ENCODE assay signal across 20 mouse cellular contexts in the genomic region with DNA sequence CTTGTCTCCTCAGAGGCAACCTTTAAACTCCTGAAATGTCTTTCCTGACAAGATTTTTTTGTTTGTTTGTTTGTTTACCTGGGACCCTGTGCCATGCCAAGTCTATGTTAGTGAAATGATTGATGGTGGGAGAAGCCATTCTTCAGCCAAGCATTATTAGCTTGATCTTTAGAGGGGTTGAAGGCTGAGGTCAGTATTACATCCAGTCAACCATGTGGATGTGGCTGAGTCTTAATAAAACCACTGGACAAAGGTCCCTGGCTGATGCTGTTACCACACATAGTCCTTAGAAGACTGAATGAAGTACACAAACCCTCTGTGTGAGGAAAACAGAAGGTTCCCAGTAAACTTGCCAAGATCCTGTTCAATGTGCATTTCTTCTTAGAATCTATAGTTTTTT. TPM values are rescaled to one million over a fixed set of nuclear protein-coding genes. Genes with fewer than 3 reads are reported as not detected.
DNase-seq lines count a peak whose midpoint lies in the region; ATAC-seq lines count a peak whose summit lies in the region.
"Had no signal": no experiment of that assay in that cellular context is flagged by ENCODE, and none has a peak within 500 bp of the region (broad histone marks: within the 10 kb centered on the region; RNA-seq: fewer than 3 reads in every experiment).

No protein-coding gene starts in this region.

- no peaks in the 10 kb centered on the region for H3K4me1 ChIP-seq in kidney, embryonic 16.5 days (ENCODE audit: insufficient read depth, low read length)
- H3K4me1 ChIP-seq in kidney, embryonic 14.5 days (ENCODE audit: control insufficient read depth, insufficient read depth, low read length), result no peaks in the 10 kb centered on the region
- no peaks in the 10 kb centered on the region for H3K4me1 ChIP-seq in kidney, embryonic 15.5 days
- no peaks in the 10 kb centered on the region for H3K4me1 ChIP-seq in hindbrain, embryonic 16.5 days (ENCODE audit: control insufficient read depth, insufficient read depth, low read depth, low read length)
- H3K4me1 ChIP-seq: embryonic facial prominence, embryonic 10.5 days; embryonic facial prominence, embryonic 12.5 days; forebrain, embryonic 13.5 days; forebrain, embryonic 15.5 days had no signal

- H3K36me3 ChIP-seq in kidney, embryonic 16.5 days (ENCODE audit: insufficient read depth, low read length), result no peaks in the 10 kb centered on the region
- no peaks in the 10 kb centered on the region for H3K36me3 ChIP-seq in kidney, embryonic 14.5 days (ENCODE audit: control insufficient read depth, insufficient read depth, low read length)
- no peaks in the 10 kb centered on the region for H3K36me3 ChIP-seq in kidney, embryonic 15.5 days
- H3K36me3 ChIP-seq in hindbrain, embryonic 16.5 days (ENCODE audit: control insufficient read depth, insufficient read depth, low read length), result no peaks in the 10 kb centered on the region
- H3K36me3 ChIP-seq: embryonic facial prominence, embryonic 10.5 days; embryonic facial prominence, embryonic 12.5 days; forebrain, embryonic 15.5 days had no signal

- H3K27ac ChIP-seq in kidney, embryonic 16.5 days (ENCODE audit: low read length), result no peak overlapping the region
- no peak overlapping the region for H3K27ac ChIP-seq in kidney, embryonic 14.5 days (ENCODE audit: low read depth, low read length)
- H3K27ac ChIP-seq in kidney, embryonic 15.5 days, result no peak overlapping the region
- no peak overlapping the region for H3K27ac ChIP-seq in hindbrain, embryonic 16.5 days (ENCODE audit: low read depth, low read length)
- H3K27ac ChIP-seq: embryonic facial prominence, embryonic 10.5 days; embryonic facial prominence, embryonic 12.5 days; forebrain, embryonic 13.5 days; forebrain, embryonic 15.5 days had no signal

- H3K9ac ChIP-seq in kidney, embryonic 16.5 days (replicated peaks; ENCODE audit: low read length), result no peak overlapping the region
- H3K9ac ChIP-seq in kidney, embryonic 14.5 days (ENCODE audit: low read depth, low read length), result no peak overlapping the region
- no peak overlapping the region for H3K9ac ChIP-seq in kidney, embryonic 15.5 days
- H3K9ac ChIP-seq in hindbrain, embryonic 16.5 days (ENCODE audit: low read depth, low read length), result no peak overlapping the region
- H3K9ac ChIP-seq: embryonic facial prominence, embryonic 12.5 days; forebrain, embryonic 13.5 days; forebrain, embryonic 15.5 days had no signal

- no peak overlapping the region for H3K4me3 ChIP-seq in kidney, embryonic 16.5 days (ENCODE audit: low read length)
- H3K4me3 ChIP-seq in kidney, embryonic 14.5 days (ENCODE audit: low read length), result no peak overlapping the region
- H3K4me3 ChIP-seq in kidney, embryonic 15.5 days (replicated peaks), result no peak overlapping the region
- no peak overlapping the region for H3K4me3 ChIP-seq in hindbrain, embryonic 16.5 days (ENCODE audit: low read length)
- H3K4me3 ChIP-seq: embryonic facial prominence, embryonic 10.5 days; embryonic facial prominence, embryonic 12.5 days; forebrain, embryonic 13.5 days; forebrain, embryonic 15.5 days had no signal

- H3K27me3 ChIP-seq in kidney, embryonic 16.5 days (ENCODE audit: insufficient read depth, low read length), result no peaks in the 10 kb centered on the region
- H3K27me3 ChIP-seq in kidney, embryonic 14.5 days (ENCODE audit: control insufficient read depth, insufficient read depth, low read length), result no peaks in the 10 kb centered on the region
- H3K27me3 ChIP-seq in kidney, embryonic 15.5 days, result no peaks in the 10 kb centered on the region
- no peaks in the 10 kb centered on the region for H3K27me3 ChIP-seq in hindbrain, embryonic 16.5 days (replicated peaks; ENCODE audit: control insufficient read depth, insufficient read depth, low read length)
- H3K27me3 ChIP-seq: embryonic facial prominence, embryonic 12.5 days; forebrain, embryonic 13.5 days; forebrain, embryonic 15.5 days had no signal

- no peak overlapping the region for H3K4me2 ChIP-seq in kidney, embryonic 16.5 days (replicated peaks; ENCODE audit: low read depth, low read length)
- H3K4me2 ChIP-seq in kidney, embryonic 14.5 days (replicated peaks; ENCODE audit: low read depth, low read length), result no peak overlapping the region
- no peak overlapping the region for H3K4me2 ChIP-seq in kidney, embryonic 15.5 days
- no peak overlapping the region for H3K4me2 ChIP-seq in hindbrain, embryonic 16.5 days (ENCODE audit: low read length)
- H3K4me2 ChIP-seq: embryonic facial prominence, embryonic 12.5 days; forebrain, embryonic 13.5 days; forebrain, embryonic 15.5 days had no signal

- no peaks in the 10 kb centered on the region for H3K9me3 ChIP-seq in kidney, embryonic 16.5 days (ENCODE audit: low read length)
- no peaks in the 10 kb centered on the region for H3K9me3 ChIP-seq in kidney, embryonic 14.5 days (ENCODE audit: control insufficient read depth, low read length)
- no peaks in the 10 kb centered on the region for H3K9me3 ChIP-seq in kidney, embryonic 15.5 days (replicated peaks)
- H3K9me3 ChIP-seq in hindbrain, embryonic 16.5 days (ENCODE audit: control insufficient read depth, low read length), result no peaks in the 10 kb centered on the region
- H3K9me3 ChIP-seq: embryonic facial prominence, embryonic 12.5 days; forebrain, embryonic 13.5 days; forebrain, embryonic 15.5 days had no signal

- ATAC-seq in kidney, embryonic 16.5 days (ENCODE audit: low FRiP score, low TSS enrichment), result no peak
- no peak for ATAC-seq in kidney, embryonic 14.5 days (ENCODE audit: low FRiP score, low TSS enrichment)
- 0 out of 2 replicates have a peak, but pooled peaks have one; percentile 36 for ATAC-seq in kidney, embryonic 15.5 days (replicated peaks; ENCODE audit: low FRiP score)
- ATAC-seq in hindbrain, embryonic 16.5 days, result no peak
- ATAC-seq: forebrain, embryonic 13.5 days; forebrain, embryonic 15.5 days had no signal

- DNase-seq in kidney, adult 18-20 months, result peak; percentile 16
- DNase-seq in kidney, adult 8-10 months, result peak; percentile 48 to 52
- peak; percentile 24 to 65 for DNase-seq in kidney, postnatal 36 days
- no peak for DNase-seq in ovary, postnatal 36 days (ENCODE audit: low spot score)
- DNase-seq: adrenal gland, adult 8-10 months; adrenal gland, postnatal 14 days; adrenal gland, postnatal 36 days; cerebellum, adult 11-12 months; cerebellum, adult 2 months; cerebellum, adult 9-10 months; cerebellum, postnatal 10 days; cerebellum, postnatal 25 days had no signal

RNA-seq across cellular contexts. Expression of a gene that starts 40.5 kb away (rescaled TPM):
- polyA plus RNA-seq in kidney, embryonic 16.5 days (2015; fragmentation: Nextera tagmentation; extraction: Ambion mirVana), result 1.6 and 2.6 TPM in 2 replicates
- 1.1 and 2.0 TPM in 2 replicates for polyA plus RNA-seq in kidney, embryonic 14.5 days (2014; fragmentation: Nextera tagmentation; extraction: Ambion mirVana)
- polyA plus RNA-seq in kidney, embryonic 15.5 days (2015; fragmentation: Nextera tagmentation; extraction: Ambion mirVana), result 1.7 and 3.7 TPM in 2 replicates
- polyA plus RNA-seq in hindbrain, embryonic 16.5 days (2015; fragmentation: Nextera tagmentation; extraction: Ambion mirVana), result 1.1 and 2.0 TPM in 2 replicates
